Mouse (Mus musculus) C2C12 (cell line): ENCODE results near the gene Fap.

Experiments
- CEBPB ChIP-seq: IDR thresholded peaks from one replicate; pipeline ENCODE4 v1.6.1; 2011; ENCODE audit warnings: low read depth, mild to moderate bottlenecking, control low read depth, moderate library complexity
- CTCF ChIP-seq: IDR thresholded peaks from one replicate; pipeline ENCODE4 v1.5.1; 2011; ENCODE audit not compliant: control insufficient read depth, insufficient read depth, insufficient read length
- MAX ChIP-seq: IDR thresholded peaks from one replicate; pipeline ENCODE4 v1.6.1; 2011; ENCODE audit warnings: mild to moderate bottlenecking, control low read depth
- USF1 ChIP-seq: IDR thresholded peaks from one replicate; pipeline ENCODE4 v1.6.1; 2011; ENCODE audit warnings: low read depth, mild to moderate bottlenecking, control low read depth, moderate library complexity

DNA sequence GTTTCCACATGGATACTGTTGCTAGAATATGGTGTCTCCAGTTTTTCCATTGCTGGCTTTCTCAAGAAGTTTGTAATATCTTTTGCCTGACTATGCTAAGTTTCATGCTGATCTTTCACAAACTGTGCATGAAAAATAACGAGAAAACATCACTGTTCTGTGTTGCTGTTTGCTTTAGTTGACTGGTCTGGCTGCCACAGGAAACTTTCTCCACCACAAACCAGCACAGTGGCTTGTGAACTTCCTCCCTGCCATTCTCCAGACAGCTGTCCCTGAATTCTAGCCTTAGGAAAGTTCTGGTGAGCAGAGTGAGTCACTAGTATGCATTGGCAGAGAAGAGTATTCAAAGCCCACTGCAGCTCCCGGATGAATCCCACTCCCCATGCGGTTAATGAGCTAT is 1.1 kb upstream of the Fap start:
- no peak for TF ChIP-seq CTCF
- TF ChIP-seq USF1, result no peak
- no peak for TF ChIP-seq MAX
- no peak for TF ChIP-seq CEBPB
